Mouse (Mus musculus): ENCODE measurements around the gene Dcun1d5.
"Not testable (repeated sequence)": the region's sequence is repeated elsewhere in the genome, so short reads cannot be mapped to it uniquely, and the experiment has no call there.

Dcun1d5 gene

GRCm38 (mm10) chr9:7184172-7184896 is at the start of gene Dcun1d5, which contains the start of gene Dync2h1:
TSS of gene Dcun1d5 (plus strand) at chr9:7184520.
TSS of gene Dync2h1 (minus strand) at chr9:7184446.
- peak; percentile 91 for DNase-seq (ENCODE audit: extremely low spot score, low spot score)

- DNase-seq (ENCODE audit: extremely low spot score, low spot score) = no peak
Measured at GRCm38 (mm10) chr9:7154391-7154790, 29.9 kb upstream of the Dcun1d5 start.

GRCm38 (mm10) chr9:7158605-7159004 is 25.7 kb upstream of the Dcun1d5 start:
- no peak for DNase-seq (ENCODE audit: extremely low spot score, low spot score)

- DNase-seq (ENCODE audit: extremely low spot score, low spot score) = no peak
Measured at GRCm38 (mm10) chr9:7159718-7160117, 24.6 kb upstream of the Dcun1d5 start.

GRCm38 (mm10) chr9:7160688-7161087 is 23.6 kb upstream of the Dcun1d5 start:
- DNase-seq (ENCODE audit: extremely low spot score, low spot score) = no peak

- DNase-seq (ENCODE audit: extremely low spot score, low spot score) = no peak
Measured at GRCm38 (mm10) chr9:7167339-7167998, 16.9 kb upstream of the Dcun1d5 start.

- no peak for DNase-seq (ENCODE audit: extremely low spot score, low spot score)
Measured at GRCm38 (mm10) chr9:7173756-7174155, 10.6 kb upstream of the Dcun1d5 start.

GRCm38 (mm10) chr9:7176618-7177610 is 7.4 kb upstream of the Dcun1d5 start:
- DNase-seq (ENCODE audit: extremely low spot score, low spot score) = peak; percentile 91

GRCm38 (mm10) chr9:7184897-7185291 is 574 bp downstream of the Dcun1d5 start:
- no peak for DNase-seq (ENCODE audit: extremely low spot score, low spot score)

- not testable (repeated sequence) for DNase-seq (ENCODE audit: extremely low spot score, low spot score)
Measured at GRCm38 (mm10) chr9:7190694-7191093, 6.4 kb downstream of the Dcun1d5 start.

- no peak for DNase-seq (ENCODE audit: extremely low spot score, low spot score)
Measured at GRCm38 (mm10) chr9:7216240-7216639, 31.9 kb downstream of the Dcun1d5 start.

- no peak for DNase-seq (ENCODE audit: extremely low spot score, low spot score)
Measured at GRCm38 (mm10) chr9:7221024-7221423, 36.7 kb downstream of the Dcun1d5 start.

GRCm38 (mm10) chr9:7221460-7221859 is 37.1 kb downstream of the Dcun1d5 start:
- no peak for DNase-seq (ENCODE audit: extremely low spot score, low spot score)

GRCm38 (mm10) chr9:7238619-7239018 is 54.3 kb downstream of the Dcun1d5 start:
- no peak for DNase-seq (ENCODE audit: extremely low spot score, low spot score)

- DNase-seq (ENCODE audit: extremely low spot score, low spot score) = no peak
Measured at GRCm38 (mm10) chr9:7239967-7240366, 55.6 kb downstream of the Dcun1d5 start.

- DNase-seq (ENCODE audit: extremely low spot score, low spot score) = no peak
Measured at GRCm38 (mm10) chr9:7252797-7253654, 68.7 kb downstream of the Dcun1d5 start.

Data from neural tube, embryonic 10.5 days (tissue).